Comparison of ENCODE assay signal across 26 mouse cellular contexts in the genomic region with DNA sequence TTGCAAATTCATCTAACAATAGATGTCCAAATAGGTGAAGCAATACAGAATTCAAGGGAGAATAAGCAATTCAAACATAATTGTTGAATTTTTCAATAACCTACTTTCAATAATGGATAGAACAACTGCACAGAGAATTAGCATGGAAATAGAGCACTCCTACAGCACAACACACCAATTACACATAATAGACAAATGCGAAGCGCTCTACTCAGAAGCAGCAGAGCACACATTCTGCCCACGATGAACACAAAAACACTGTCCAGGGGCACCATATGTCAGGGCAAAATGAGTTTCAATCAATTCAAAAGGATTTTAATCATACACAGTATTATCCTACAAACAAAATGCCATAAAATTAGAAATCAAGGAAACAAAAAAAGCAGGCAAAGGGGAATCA. TPM values are rescaled to one million over a fixed set of nuclear protein-coding genes. Genes with fewer than 3 reads are reported as not detected.
A peak's percentile ranks its signal among the peaks of the same experiment; 100 is the strongest.
DNase-seq lines count a peak whose midpoint lies in the region; ATAC-seq lines count a peak whose summit lies in the region.
"Had no signal": no experiment of that assay in that cellular context is flagged by ENCODE, and none has a peak within 500 bp of the region (broad histone marks: within the 10 kb centered on the region; RNA-seq: fewer than 3 reads in every experiment).

No protein-coding gene starts in this region.

- H3K36me3 ChIP-seq in hindbrain, embryonic 11.5 days (ENCODE audit: control insufficient read depth, insufficient read depth, low read length): no peaks in the 10 kb centered on the region
- no peaks in the 10 kb centered on the region for H3K36me3 ChIP-seq in hindbrain, embryonic 14.5 days (replicated peaks; ENCODE audit: control insufficient read depth, insufficient read depth)
- no peaks in the 10 kb centered on the region for H3K36me3 ChIP-seq in midbrain, embryonic 13.5 days
- no peaks in the 10 kb centered on the region for H3K36me3 ChIP-seq in midbrain, embryonic 11.5 days (ENCODE audit: control insufficient read depth, insufficient read depth, low read length)
- H3K36me3 ChIP-seq in forebrain, embryonic 14.5 days (ENCODE audit: control insufficient read depth, insufficient read depth, low read length): no peaks in the 10 kb centered on the region

- no peaks in the 10 kb centered on the region for H3K4me1 ChIP-seq in hindbrain, embryonic 11.5 days (replicated peaks; ENCODE audit: control insufficient read depth, insufficient read depth, low read length)
- H3K4me1 ChIP-seq in hindbrain, embryonic 14.5 days (replicated peaks; ENCODE audit: control insufficient read depth, insufficient read depth, low read length): peaks cover 4% of the 10 kb centered on the region; the same call in 1 of the 2 replicates
- H3K4me1 ChIP-seq in midbrain, embryonic 13.5 days (replicated peaks): 0 out of 2 replicates have a peak, but pooled peaks cover 2% of the 10 kb centered on the region
- no peaks in the 10 kb centered on the region for H3K4me1 ChIP-seq in midbrain, embryonic 11.5 days (ENCODE audit: control insufficient read depth, insufficient read depth, low read length)
- H3K4me1 ChIP-seq in forebrain, embryonic 14.5 days (ENCODE audit: control insufficient read depth, insufficient read depth, low read length): no peaks in the 10 kb centered on the region

- 59% methylated on average over 3 of the region's 3 CpGs for WGBS in hindbrain, embryonic 11.5 days
- 65% methylated on average over 3 of the region's 3 CpGs for WGBS in hindbrain, embryonic 14.5 days
- WGBS in midbrain, embryonic 13.5 days: 46% methylated on average over 3 of the region's 3 CpGs
- 65% methylated on average over 3 of the region's 3 CpGs for WGBS in midbrain, embryonic 11.5 days
- 58% methylated on average over 3 of the region's 3 CpGs for WGBS in forebrain, embryonic 14.5 days

- H3K9ac ChIP-seq in hindbrain, embryonic 11.5 days (ENCODE audit: low read depth, low read length): no peak overlapping the region
- H3K9ac ChIP-seq in hindbrain, embryonic 14.5 days: no peak overlapping the region
- no peak overlapping the region for H3K9ac ChIP-seq in midbrain, embryonic 13.5 days (replicated peaks)
- H3K9ac ChIP-seq in midbrain, embryonic 11.5 days (ENCODE audit: low read length): no peak overlapping the region
- no peak overlapping the region for H3K9ac ChIP-seq in forebrain, embryonic 14.5 days (ENCODE audit: low read length)
- H3K9ac ChIP-seq: liver, embryonic 14.5 days had no signal

- H3K4me3 ChIP-seq in hindbrain, embryonic 11.5 days (ENCODE audit: low read depth, low read length): no peak overlapping the region
- H3K4me3 ChIP-seq in hindbrain, embryonic 14.5 days (replicated peaks; ENCODE audit: low read length): no peak overlapping the region
- no peak overlapping the region for H3K4me3 ChIP-seq in midbrain, embryonic 13.5 days (replicated peaks)
- no peak overlapping the region for H3K4me3 ChIP-seq in midbrain, embryonic 11.5 days (ENCODE audit: low read depth, low read length)
- no peak overlapping the region for H3K4me3 ChIP-seq in forebrain, embryonic 14.5 days (ENCODE audit: low read depth, low read length)
- H3K4me3 ChIP-seq: erythroblast, embryonic 14.5 days had no signal

- no peak overlapping the region for H3K4me2 ChIP-seq in hindbrain, embryonic 11.5 days (replicated peaks; ENCODE audit: low read depth, low read length)
- no peak overlapping the region for H3K4me2 ChIP-seq in hindbrain, embryonic 14.5 days (replicated peaks)
- no peak overlapping the region for H3K4me2 ChIP-seq in midbrain, embryonic 13.5 days (replicated peaks)
- H3K4me2 ChIP-seq in midbrain, embryonic 11.5 days: no peak overlapping the region
- H3K4me2 ChIP-seq in forebrain, embryonic 14.5 days (ENCODE audit: low read length): no peak overlapping the region
- H3K4me2 ChIP-seq: heart, embryonic 11.5 days had no signal

- H3K27ac ChIP-seq in hindbrain, embryonic 11.5 days (ENCODE audit: low read depth, low read length): no peak overlapping the region
- no peak overlapping the region for H3K27ac ChIP-seq in hindbrain, embryonic 14.5 days
- H3K27ac ChIP-seq in midbrain, embryonic 13.5 days: no peak overlapping the region
- no peak overlapping the region for H3K27ac ChIP-seq in midbrain, embryonic 11.5 days (ENCODE audit: low read depth, low read length)
- H3K27ac ChIP-seq in forebrain, embryonic 14.5 days (ENCODE audit: low read depth, low read length): no peak overlapping the region
- H3K27ac ChIP-seq: liver, embryonic 14.5 days; macrophage had no signal

- no peaks in the 10 kb centered on the region for H3K27me3 ChIP-seq in hindbrain, embryonic 11.5 days (ENCODE audit: control insufficient read depth, insufficient read depth, low read length)
- H3K27me3 ChIP-seq in hindbrain, embryonic 14.5 days (ENCODE audit: control insufficient read depth, insufficient read depth, low read length): no peaks in the 10 kb centered on the region
- H3K27me3 ChIP-seq in midbrain, embryonic 13.5 days: no peaks in the 10 kb centered on the region
- no peaks in the 10 kb centered on the region for H3K27me3 ChIP-seq in midbrain, embryonic 11.5 days (ENCODE audit: control insufficient read depth, insufficient read depth, low read length)
- no peaks in the 10 kb centered on the region for H3K27me3 ChIP-seq in forebrain, embryonic 14.5 days (replicated peaks; ENCODE audit: control insufficient read depth, insufficient read depth, low read length)

- ATAC-seq in hindbrain, embryonic 11.5 days (ENCODE audit: low FRiP score): 0 out of 2 replicates have a peak, but pooled peaks have one; percentile 58
- ATAC-seq in hindbrain, embryonic 14.5 days (ENCODE audit: low FRiP score): no peak
- peak; percentile 67; the same call in 1 of the 2 replicates for ATAC-seq in midbrain, embryonic 13.5 days
- ATAC-seq in midbrain, embryonic 11.5 days (ENCODE audit: low FRiP score): no peak
- ATAC-seq in forebrain, embryonic 14.5 days: peak; percentile 72; the same call in 1 of the 2 replicates
- ATAC-seq: CD4-positive, CD25-positive, alpha-beta regulatory T cell, adult 4 months; intestine, embryonic 16.5 days had no signal

- no peaks in the 10 kb centered on the region for H3K9me3 ChIP-seq in hindbrain, embryonic 11.5 days (ENCODE audit: control insufficient read depth, low read length)
- no peaks in the 10 kb centered on the region for H3K9me3 ChIP-seq in hindbrain, embryonic 14.5 days (ENCODE audit: control insufficient read depth, low read length)
- no peaks in the 10 kb centered on the region for H3K9me3 ChIP-seq in midbrain, embryonic 13.5 days
- H3K9me3 ChIP-seq in midbrain, embryonic 11.5 days (ENCODE audit: control insufficient read depth, low read length): no peaks in the 10 kb centered on the region
- no peaks in the 10 kb centered on the region for H3K9me3 ChIP-seq in forebrain, embryonic 14.5 days (replicated peaks; ENCODE audit: control insufficient read depth, low read length)

- DNase-seq in hindbrain, embryonic 11.5 days (ENCODE audit: low spot score): no peak
- DNase-seq in hindbrain, embryonic 14.5 days (ENCODE audit: low spot score): no peak
- no peak for DNase-seq in midbrain, embryonic 11.5 days (ENCODE audit: low spot score, missing footprints)
- peak; percentile 55 for DNase-seq in forebrain, embryonic 14.5 days (ENCODE audit: low spot score)
- peak; percentile 9 for DNase-seq in retina, postnatal 1 day
- no peak for DNase-seq in kidney, adult 8-10 months
- DNase-seq: adrenal gland, postnatal 25 days; cerebellum, adult 18-20 months; cerebellum, postnatal 10 days; gastrocnemius, postnatal 25 days; heart, adult 11 months; heart, postnatal 36 days; kidney, adult 9 months; kidney, postnatal 10 days; liver; lung, adult 2 months; lung, postnatal 10 days; right cerebral cortex, postnatal 14 days; thymus, postnatal 4 days had no signal

RNA-seq across cellular contexts. Expression of a gene that starts 43.9 kb away (rescaled TPM):
- 214 and 229 TPM in 2 replicates for polyA plus RNA-seq in hindbrain, embryonic 11.5 days (2014; fragmentation: Nextera tagmentation; extraction: Ambion mirVana)
- polyA plus RNA-seq in hindbrain, embryonic 14.5 days (2014; fragmentation: Nextera tagmentation; extraction: Ambion mirVana): 536 and 618 TPM in 2 replicates
- polyA plus RNA-seq in midbrain, embryonic 13.5 days (2015; fragmentation: Nextera tagmentation; extraction: Ambion mirVana): 536 and 604 TPM in 2 replicates
- polyA plus RNA-seq in midbrain, embryonic 11.5 days (2014; fragmentation: Nextera tagmentation; extraction: Ambion mirVana): 181 and 185 TPM in 2 replicates
- 599 and 619 TPM in 2 replicates for polyA plus RNA-seq in forebrain, embryonic 14.5 days (2014; fragmentation: Nextera tagmentation; extraction: Ambion mirVana)
- polyA plus RNA-seq: CD4-positive, CD25-positive, alpha-beta regulatory T cell, adult 4 months; macrophage had no signal

Comparison
In these comparisons a context has a peak if more than half of its experiments do, and no peak if none do; other contexts are left out.
1. ATAC-seq: peak in hindbrain, embryonic 11.5 days (single experiment), midbrain, embryonic 13.5 days (single experiment) and forebrain, embryonic 14.5 days (single experiment); none in hindbrain, embryonic 14.5 days (single experiment) and midbrain, embryonic 11.5 days (single experiment).
2. DNase-seq: peak in forebrain, embryonic 14.5 days (single experiment) and retina, postnatal 1 day (single experiment); none in hindbrain, embryonic 11.5 days (single experiment), hindbrain, embryonic 14.5 days (single experiment), midbrain, embryonic 11.5 days (single experiment) and kidney, adult 8-10 months (0 of 2).